ENCODE assay signal across 8 mouse cellular contexts in the genomic region with DNA sequence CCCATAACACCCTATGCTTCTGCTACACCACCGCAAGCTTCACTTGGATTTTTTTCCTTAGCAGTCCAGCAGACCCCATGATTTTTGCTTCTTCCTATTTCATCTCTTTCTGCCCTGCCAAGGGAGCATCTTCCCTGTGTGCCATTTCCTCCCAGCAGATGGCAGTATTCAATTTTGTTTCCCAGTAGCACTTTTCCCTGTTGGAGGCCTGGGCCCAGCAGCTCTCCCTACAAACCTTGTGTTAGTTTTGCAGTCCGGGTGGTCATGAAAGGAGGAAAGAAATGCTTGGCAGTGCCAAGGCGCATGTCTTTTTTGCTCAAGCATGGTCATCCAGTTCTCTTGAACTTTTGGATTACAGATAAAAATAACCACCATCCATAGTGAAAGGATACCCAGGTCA.
DNase-seq lines count a peak whose midpoint lies in the region; ATAC-seq lines count a peak whose summit lies in the region.

No protein-coding gene starts in this region.

- H3K36me3 ChIP-seq in kidney, embryonic 15.5 days, result no peaks in the 10 kb centered on the region
- no peaks in the 10 kb centered on the region for H3K36me3 ChIP-seq in forebrain, embryonic 11.5 days (ENCODE audit: control insufficient read depth, insufficient read depth, low read length)

- H3K27me3 ChIP-seq in kidney, embryonic 15.5 days, result no peaks in the 10 kb centered on the region
- no peaks in the 10 kb centered on the region for H3K27me3 ChIP-seq in forebrain, embryonic 11.5 days (ENCODE audit: control insufficient read depth, insufficient read depth, low read length)

- no peak overlapping the region for H3K4me2 ChIP-seq in kidney, embryonic 15.5 days
- no peak overlapping the region for H3K4me2 ChIP-seq in forebrain, embryonic 11.5 days (ENCODE audit: low read depth, low read length, severe bottlenecking)

- no peak overlapping the region for H3K9ac ChIP-seq in kidney, embryonic 15.5 days
- no peak overlapping the region for H3K9ac ChIP-seq in forebrain, embryonic 11.5 days (ENCODE audit: low read length)

- ATAC-seq in kidney, embryonic 15.5 days (replicated peaks; ENCODE audit: low FRiP score), result no peak; the same call in 1 of the 2 replicates
- no peak for ATAC-seq in forebrain, embryonic 11.5 days (replicated peaks; ENCODE audit: low FRiP score)

- peak; percentile 2 for DNase-seq in kidney, adult 11 months
- peak; percentile 75 for DNase-seq in adrenal gland, postnatal 10 days
- DNase-seq in frontal cortex, postnatal 36 days (ENCODE audit: low spot score in 2 of 2), result peak; percentile 36 to 53
- DNase-seq in layer of hippocampus, adult 9-10 months (ENCODE audit: low spot score), result peak; percentile 17
- DNase-seq in lung, postnatal 36 days, result peak; percentile 53
- DNase-seq in urinary bladder, postnatal 25 days (ENCODE audit: low spot score), result peak; percentile 48
- DNase-seq in forebrain, embryonic 11.5 days (ENCODE audit: low spot score), result no peak

- WGBS in kidney, embryonic 15.5 days, result 81% methylated on average over 3 of the region's 3 CpGs
- WGBS in forebrain, embryonic 11.5 days, result 85% methylated on average over 3 of the region's 3 CpGs

- H3K4me1 ChIP-seq in kidney, embryonic 15.5 days, result no peaks in the 10 kb centered on the region
- no peaks in the 10 kb centered on the region for H3K4me1 ChIP-seq in forebrain, embryonic 11.5 days (replicated peaks; ENCODE audit: control insufficient read depth, insufficient read depth, low read length)

- H3K4me3 ChIP-seq in kidney, embryonic 15.5 days (replicated peaks), result no peak overlapping the region
- H3K4me3 ChIP-seq in forebrain, embryonic 11.5 days (ENCODE audit: low read depth, low read length), result no peak overlapping the region

- H3K27ac ChIP-seq in kidney, embryonic 15.5 days, result no peak overlapping the region
- H3K27ac ChIP-seq in forebrain, embryonic 11.5 days (ENCODE audit: low read depth, low read length), result no peak overlapping the region

- H3K9me3 ChIP-seq in kidney, embryonic 15.5 days (replicated peaks), result no peaks in the 10 kb centered on the region
- H3K9me3 ChIP-seq in forebrain, embryonic 11.5 days (ENCODE audit: control insufficient read depth, low read length), result no peaks in the 10 kb centered on the region
